Mouse (Mus musculus): Measurements from ENCODE around the gene Scg5. TPM values are rescaled to one million over a fixed set of nuclear protein-coding genes. Genes with fewer than 3 reads are reported as not detected.

Scg5 gene
- polyA plus RNA-seq, 1 experiment: 2.7 TPM

DNA sequence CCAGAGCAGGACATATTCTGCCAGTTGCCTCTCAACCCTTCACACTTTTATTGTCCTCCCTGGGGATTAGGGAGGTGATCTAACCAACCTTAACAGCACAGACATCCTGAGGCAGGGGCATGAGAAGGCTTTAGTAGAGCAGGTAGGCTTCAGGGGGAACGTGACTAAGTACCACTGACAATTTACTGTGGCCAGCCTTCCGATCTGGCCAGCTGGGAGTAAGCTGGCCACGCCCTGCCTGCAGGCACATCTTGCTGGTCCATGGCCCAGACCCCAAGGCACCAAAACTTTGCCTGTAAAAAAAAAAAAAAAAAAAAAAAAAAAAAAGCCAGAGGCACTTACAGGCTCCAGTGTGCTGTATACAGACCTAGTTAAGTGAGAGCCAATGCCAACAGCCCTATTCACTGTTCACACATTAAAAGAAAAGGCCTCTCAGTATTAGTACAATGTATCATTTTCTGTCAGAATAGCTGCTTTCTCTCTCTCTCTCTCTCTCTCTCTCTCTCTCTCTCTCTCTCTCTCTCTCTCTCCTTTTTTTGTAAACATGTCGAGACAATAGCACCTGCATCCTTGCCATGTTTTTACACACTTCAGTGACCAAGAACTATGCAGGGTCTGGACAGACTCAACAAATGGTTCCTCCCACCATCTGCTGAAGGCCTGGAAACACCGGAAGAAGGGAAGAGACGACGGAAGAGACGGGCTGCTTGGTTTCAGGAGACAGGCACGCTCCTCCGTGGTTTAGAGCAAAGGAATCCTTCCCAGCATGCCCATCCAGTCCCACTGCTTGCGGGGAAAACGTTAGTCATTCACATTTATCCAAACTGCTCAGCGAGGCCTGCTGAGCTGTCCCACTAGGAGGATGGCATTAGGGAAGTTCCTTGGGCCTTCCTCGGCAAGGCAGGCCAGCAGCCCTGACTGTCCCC, 11.0 kb downstream of the Scg5 start:
- Histone ChIP-seq H3K4me1 (ENCODE audit: control insufficient read depth, insufficient read depth, low read length) (no peaks in the 10 kb centered on the region), H3K9me3 (replicated peaks; ENCODE audit: control insufficient read depth, insufficient read depth, low read length, poor library complexity, severe bottlenecking) (peaks cover 5% of the 10 kb centered on the region; the same call in 1 of the 2 replicates), H3K27me3 (ENCODE audit: control insufficient read depth, insufficient read depth, low read length, poor library complexity, severe bottlenecking) (no peaks in the 10 kb centered on the region), H3K4me3 (ENCODE audit: low read depth, low read length) (no peak overlapping the region), H3K9ac (ENCODE audit: low read depth, poor library complexity, severe bottlenecking) (no peak overlapping the region), H3K27ac (ENCODE audit: insufficient read depth, low read length) (no peak overlapping the region), H3K36me3 (ENCODE audit: control insufficient read depth, insufficient read depth, low read length, poor library complexity, severe bottlenecking) (no peaks in the 10 kb centered on the region)
- TF ChIP-seq CTCF (IDR thresholded peaks at IDR 0.05; ENCODE audit: low read depth, low read length): no peak
- TF ChIP-seq EP300 (IDR thresholded peaks at IDR 0.05; ENCODE audit: insufficient read depth, low read depth, low read length): no peak
- TF ChIP-seq POLR2A (IDR thresholded peaks at IDR 0.05; ENCODE audit: insufficient read depth, low read length): no peak

DNA sequence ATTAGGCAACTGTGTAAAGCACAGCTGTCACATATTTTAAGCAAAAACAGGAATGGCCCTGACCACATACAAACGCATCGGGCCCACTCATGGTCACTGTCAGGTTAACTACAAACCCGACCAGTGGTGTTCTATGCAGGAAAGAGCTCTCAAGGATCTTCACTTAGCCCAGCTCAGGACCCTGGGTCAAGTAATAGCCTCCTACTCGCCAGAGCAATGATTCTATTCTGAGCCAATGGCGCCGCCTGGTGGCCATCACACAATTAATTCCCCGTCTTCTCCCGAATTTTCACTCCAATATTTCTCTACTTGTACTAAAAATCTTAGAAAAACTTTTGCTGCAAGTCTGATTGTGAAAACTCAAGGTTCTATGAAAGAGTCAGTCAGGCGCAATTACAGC, 21.3 kb downstream of the Scg5 start:
- no peak for TF ChIP-seq POLR2A (IDR thresholded peaks at IDR 0.05; ENCODE audit: insufficient read depth, low read length)
- no peak for TF ChIP-seq EP300 (IDR thresholded peaks at IDR 0.05; ENCODE audit: insufficient read depth, low read depth, low read length)
- TF ChIP-seq CTCF (IDR thresholded peaks at IDR 0.05; ENCODE audit: low read depth, low read length): peak; percentile 49

DNA sequence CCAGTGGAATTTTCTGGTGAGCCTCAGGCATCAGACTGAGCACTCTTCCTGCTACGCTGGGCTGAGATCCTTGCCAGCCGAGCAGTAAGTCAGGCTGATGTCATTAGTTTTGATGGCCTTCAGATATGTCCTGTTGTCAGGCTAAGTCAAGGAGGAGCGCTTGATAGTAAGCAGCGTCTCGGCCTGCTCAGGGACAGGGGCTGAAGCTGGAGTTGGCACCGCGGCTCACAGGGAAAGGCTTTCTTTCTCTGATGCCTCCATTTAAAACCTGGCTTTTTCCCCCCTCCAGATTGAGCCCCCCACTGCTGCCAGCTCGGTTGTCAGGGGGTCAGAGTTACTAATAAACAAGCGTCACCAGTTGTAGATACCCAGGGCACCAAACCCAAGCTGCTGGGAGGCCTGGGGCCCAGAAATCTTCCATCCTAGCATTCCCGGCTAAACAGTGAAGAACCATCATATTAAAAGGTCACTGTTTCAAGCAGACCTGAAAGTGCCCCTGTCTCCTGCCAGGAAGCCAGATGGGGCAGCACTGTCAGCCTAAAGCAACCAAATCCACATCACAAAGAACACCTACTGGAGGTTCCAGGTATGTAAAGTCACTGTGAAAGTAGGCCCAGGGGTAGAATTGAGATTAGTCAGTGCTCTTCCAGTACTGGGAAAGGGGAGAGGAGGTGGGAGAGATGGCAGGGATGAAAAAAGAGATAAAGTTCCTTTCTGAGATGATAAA, 21.9 kb downstream of the Scg5 start:
- Histone ChIP-seq H3K9ac (ENCODE audit: low read depth, poor library complexity, severe bottlenecking) (no peak overlapping the region), H3K36me3 (ENCODE audit: control insufficient read depth, insufficient read depth, low read length, poor library complexity, severe bottlenecking) (no peaks in the 10 kb centered on the region), H3K4me3 (ENCODE audit: low read depth, low read length) (no peak overlapping the region), H3K4me1 (ENCODE audit: control insufficient read depth, insufficient read depth, low read length) (no peaks in the 10 kb centered on the region), H3K27me3 (ENCODE audit: control insufficient read depth, insufficient read depth, low read length, poor library complexity, severe bottlenecking) (0 out of 2 replicates have a peak, but pooled peaks cover 1% of the 10 kb centered on the region), H3K27ac (ENCODE audit: insufficient read depth, low read length) (no peak overlapping the region), H3K9me3 (replicated peaks; ENCODE audit: control insufficient read depth, insufficient read depth, low read length, poor library complexity, severe bottlenecking) (peaks cover 4% of the 10 kb centered on the region)
- TF ChIP-seq EP300 (IDR thresholded peaks at IDR 0.05; ENCODE audit: insufficient read depth, low read depth, low read length): 0 out of 2 replicates have a peak, but pooled peaks have one; percentile 63
- no peak for TF ChIP-seq CTCF (IDR thresholded peaks at IDR 0.05; ENCODE audit: low read depth, low read length)
- TF ChIP-seq POLR2A (IDR thresholded peaks at IDR 0.05; ENCODE audit: insufficient read depth, low read length): no peak

More for the DNA sequence above, 21.3 kb downstream of the Scg5 start:
- Histone ChIP-seq H3K9me3 (replicated peaks; ENCODE audit: control insufficient read depth, insufficient read depth, low read length, poor library complexity, severe bottlenecking) (peaks cover 4% of the 10 kb centered on the region), H3K4me3 (ENCODE audit: low read depth, low read length) (no peak overlapping the region), H3K36me3 (ENCODE audit: control insufficient read depth, insufficient read depth, low read length, poor library complexity, severe bottlenecking) (no peaks in the 10 kb centered on the region), H3K9ac (ENCODE audit: low read depth, poor library complexity, severe bottlenecking) (no peak overlapping the region), H3K27me3 (ENCODE audit: control insufficient read depth, insufficient read depth, low read length, poor library complexity, severe bottlenecking) (0 out of 2 replicates have a peak, but pooled peaks cover 1% of the 10 kb centered on the region), H3K4me1 (ENCODE audit: control insufficient read depth, insufficient read depth, low read length) (no peaks in the 10 kb centered on the region), H3K27ac (ENCODE audit: insufficient read depth, low read length) (no peak overlapping the region)

DNA sequence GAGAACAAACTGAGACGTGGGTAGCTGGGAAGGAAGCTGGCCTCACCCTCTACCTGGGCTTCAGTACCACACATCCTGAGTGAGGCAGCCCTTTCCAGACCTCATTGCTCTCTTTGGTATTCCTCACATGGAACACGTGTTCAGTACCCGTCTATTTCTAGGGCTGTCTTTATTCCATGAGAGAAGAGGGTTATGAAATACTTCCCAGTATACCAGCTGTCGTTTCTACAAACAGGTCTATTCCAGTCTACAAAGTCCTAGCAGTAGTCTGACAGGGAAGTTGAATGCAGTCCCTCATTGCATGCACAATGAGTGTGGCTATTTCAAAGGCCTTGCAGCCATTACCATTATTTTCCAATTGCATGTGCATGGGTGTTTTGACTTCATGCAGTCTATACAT, 23.2 kb downstream of the Scg5 start:
- Histone ChIP-seq H3K9me3 (replicated peaks; ENCODE audit: control insufficient read depth, insufficient read depth, low read length, poor library complexity, severe bottlenecking) (peaks cover 4% of the 10 kb centered on the region), H3K27me3 (ENCODE audit: control insufficient read depth, insufficient read depth, low read length, poor library complexity, severe bottlenecking) (0 out of 2 replicates have a peak, but pooled peaks cover 1% of the 10 kb centered on the region), H3K4me3 (ENCODE audit: low read depth, low read length) (no peak overlapping the region), H3K36me3 (ENCODE audit: control insufficient read depth, insufficient read depth, low read length, poor library complexity, severe bottlenecking) (no peaks in the 10 kb centered on the region), H3K4me1 (ENCODE audit: control insufficient read depth, insufficient read depth, low read length) (no peaks in the 10 kb centered on the region), H3K9ac (ENCODE audit: low read depth, poor library complexity, severe bottlenecking) (no peak overlapping the region), H3K27ac (ENCODE audit: insufficient read depth, low read length) (no peak overlapping the region)
- TF ChIP-seq POLR2A (IDR thresholded peaks at IDR 0.05; ENCODE audit: insufficient read depth, low read length): no peak
- no peak for TF ChIP-seq EP300 (IDR thresholded peaks at IDR 0.05; ENCODE audit: insufficient read depth, low read depth, low read length)
- TF ChIP-seq CTCF (IDR thresholded peaks at IDR 0.05; ENCODE audit: low read depth, low read length): no peak

DNA sequence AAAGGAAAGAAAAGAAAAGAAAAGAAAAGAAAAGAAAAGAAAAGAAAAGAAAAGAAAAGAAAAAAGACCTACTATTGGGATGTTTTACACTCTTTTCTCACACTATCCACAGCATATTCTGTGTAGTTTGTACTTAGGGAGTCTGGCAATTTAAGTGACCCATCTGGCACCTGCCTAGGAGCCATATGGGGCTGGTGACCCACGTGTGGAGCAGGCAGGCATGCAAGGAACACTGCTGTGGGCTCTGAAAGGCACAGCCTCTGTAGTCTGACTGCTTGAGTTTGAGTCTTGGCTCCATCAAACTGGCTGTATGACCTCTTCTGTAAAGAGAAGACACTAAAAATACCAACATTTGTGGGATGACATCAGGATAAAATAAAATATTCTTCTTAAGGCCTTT, 25.2 kb downstream of the Scg5 start:
- Histone ChIP-seq H3K27ac (ENCODE audit: insufficient read depth, low read length) (no peak overlapping the region), H3K36me3 (ENCODE audit: control insufficient read depth, insufficient read depth, low read length, poor library complexity, severe bottlenecking) (no peaks in the 10 kb centered on the region), H3K27me3 (ENCODE audit: control insufficient read depth, insufficient read depth, low read length, poor library complexity, severe bottlenecking) (0 out of 2 replicates have a peak, but pooled peaks cover 1% of the 10 kb centered on the region), H3K9ac (ENCODE audit: low read depth, poor library complexity, severe bottlenecking) (no peak overlapping the region), H3K4me3 (ENCODE audit: low read depth, low read length) (no peak overlapping the region), H3K4me1 (ENCODE audit: control insufficient read depth, insufficient read depth, low read length) (no peaks in the 10 kb centered on the region), H3K9me3 (replicated peaks; ENCODE audit: control insufficient read depth, insufficient read depth, low read length, poor library complexity, severe bottlenecking) (no peaks in the 10 kb centered on the region)
- TF ChIP-seq CTCF (IDR thresholded peaks at IDR 0.05; ENCODE audit: low read depth, low read length): no peak
- TF ChIP-seq POLR2A (IDR thresholded peaks at IDR 0.05; ENCODE audit: insufficient read depth, low read length): no peak
- TF ChIP-seq EP300 (IDR thresholded peaks at IDR 0.05; ENCODE audit: insufficient read depth, low read depth, low read length): no peak
